Mouse (Mus musculus): ENCODE results near the gene Prcd.
"Not testable (repeated sequence)": the region's sequence is repeated elsewhere in the genome, so short reads cannot be mapped to it uniquely, and the experiment has no call there.

Gene Prcd

DNA sequence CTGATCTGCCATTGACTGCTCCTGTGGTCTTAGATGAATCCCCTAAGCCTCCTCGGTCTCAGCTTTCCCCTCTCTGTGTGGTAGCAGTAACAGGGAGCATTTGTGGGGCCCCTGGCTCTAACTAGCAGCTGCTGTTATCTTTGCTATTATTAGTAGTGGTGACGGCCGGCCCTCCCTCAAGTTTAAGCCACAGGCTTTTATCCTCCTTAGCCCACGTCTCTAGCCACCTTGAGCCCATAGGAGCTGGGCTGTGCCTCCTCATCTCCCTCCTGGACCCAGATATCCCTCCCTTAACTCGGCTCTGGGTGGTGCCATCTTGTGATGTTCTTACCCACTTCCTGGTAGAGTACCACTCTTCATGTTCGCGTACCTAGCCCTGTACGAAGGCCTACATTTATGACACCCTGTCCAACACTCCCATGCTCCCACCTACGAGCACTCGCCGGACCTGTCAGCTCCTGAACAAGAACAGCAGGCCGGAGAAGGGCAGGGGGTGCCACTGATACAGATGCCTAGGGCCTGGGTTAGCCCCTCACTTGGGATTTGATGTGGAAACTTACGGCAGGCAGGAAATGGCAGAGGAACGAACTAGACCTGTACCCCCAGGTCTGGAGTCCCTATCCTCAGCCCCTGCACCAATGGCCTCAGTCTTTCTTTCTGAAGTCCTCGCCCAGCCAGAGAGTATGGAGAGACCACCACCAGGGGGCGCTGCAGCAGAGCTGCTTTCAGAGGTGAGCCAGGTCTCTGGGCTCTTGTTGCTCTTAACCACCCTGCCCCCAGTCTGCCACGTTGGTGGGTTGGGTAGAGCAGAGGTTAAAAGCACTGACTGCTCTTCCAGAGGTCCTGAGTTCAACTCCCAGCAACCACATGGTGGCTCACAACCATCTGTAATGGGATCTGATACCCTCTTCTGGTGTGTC lies 28.0 kb upstream of the Prcd start:
- in situ Hi-C loops (cut with MboI; ENCODE audit: low sequenced_read_pairs): no loop called here

GRCm38 (mm10) chr11:116626299-116627071 lies 26.8 kb upstream of the Prcd start, which contains the start of gene Rhbdf2:
TSS of gene Rhbdf2 (minus strand) at chr11:116627019.
- in situ Hi-C loops (cut with MboI; ENCODE audit: low sequenced_read_pairs): no loop called here

DNA sequence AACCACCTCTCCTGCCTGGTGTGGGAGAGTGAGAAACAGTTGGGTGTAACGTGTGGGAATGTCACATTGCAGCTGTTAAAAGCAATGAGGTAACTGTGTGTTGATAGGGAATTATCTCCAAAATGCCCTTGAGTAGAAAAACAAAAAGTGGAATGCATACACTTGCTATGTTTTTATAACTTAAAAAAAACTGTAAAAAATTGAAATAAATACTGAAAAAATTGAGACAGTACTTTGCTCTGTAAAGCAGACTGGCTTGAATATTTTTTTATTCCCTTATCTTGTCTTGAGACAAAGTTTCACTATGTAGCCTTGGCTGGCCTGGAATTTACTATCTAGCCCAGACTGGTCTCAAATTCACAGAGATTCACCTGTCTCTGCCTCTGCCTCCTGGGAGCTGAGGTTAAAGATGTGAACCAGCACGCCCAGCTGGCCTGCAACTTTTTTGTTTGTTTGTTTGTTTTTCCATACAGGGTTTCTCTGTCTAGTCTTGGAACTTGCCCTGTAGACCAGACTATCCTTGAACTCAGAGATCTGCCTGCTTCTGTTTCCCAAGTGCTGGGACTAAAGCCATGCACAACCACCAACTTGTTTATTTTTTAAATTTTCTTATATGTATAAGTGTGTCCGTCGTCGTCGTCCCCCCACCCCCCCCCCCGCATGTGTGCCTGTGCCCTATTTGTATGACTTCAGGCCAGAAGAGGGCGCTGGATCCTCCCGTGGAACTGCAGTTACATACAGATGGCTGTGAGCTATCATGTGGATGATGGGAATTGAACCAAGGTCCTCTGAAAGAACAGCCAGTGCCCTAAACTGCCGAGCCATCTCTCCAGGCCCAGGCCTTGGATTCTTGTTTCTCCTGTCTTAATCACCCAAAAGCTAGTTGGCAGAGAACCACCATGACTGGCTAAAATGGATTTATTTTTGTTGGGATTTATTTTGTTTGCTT lies 26.0 kb upstream of the Prcd start:
- in situ Hi-C loops (cut with MboI; ENCODE audit: low sequenced_read_pairs): no loop called here

GRCm38 (mm10) chr11:116628712-116629111 lies 24.6 kb upstream of the Prcd start:
- in situ Hi-C loops (cut with MboI; ENCODE audit: low sequenced_read_pairs): no loop called here

GRCm38 (mm10) chr11:116629472-116629871 lies 23.9 kb upstream of the Prcd start:
- in situ Hi-C loops (cut with MboI; ENCODE audit: low sequenced_read_pairs): no loop called here

GRCm38 (mm10) chr11:116630171-116630965 lies 23.0 kb upstream of the Prcd start:
- in situ Hi-C loops (cut with MboI; ENCODE audit: low sequenced_read_pairs): no loop called here

GRCm38 (mm10) chr11:116632962-116633361 lies 20.4 kb upstream of the Prcd start:
- in situ Hi-C loops (cut with MboI; ENCODE audit: low sequenced_read_pairs): no loop called here

GRCm38 (mm10) chr11:116636607-116637006 lies 16.7 kb upstream of the Prcd start:
- in situ Hi-C loops (cut with MboI; ENCODE audit: low sequenced_read_pairs): not testable (repeated sequence)

GRCm38 (mm10) chr11:116641168-116641567 lies 12.2 kb upstream of the Prcd start:
- in situ Hi-C loops (cut with MboI; ENCODE audit: low sequenced_read_pairs): loop anchor here (10.0 kb wide), 1 partner anchor 164 kb away; no protein-coding TSS in a partner anchor

DNA sequence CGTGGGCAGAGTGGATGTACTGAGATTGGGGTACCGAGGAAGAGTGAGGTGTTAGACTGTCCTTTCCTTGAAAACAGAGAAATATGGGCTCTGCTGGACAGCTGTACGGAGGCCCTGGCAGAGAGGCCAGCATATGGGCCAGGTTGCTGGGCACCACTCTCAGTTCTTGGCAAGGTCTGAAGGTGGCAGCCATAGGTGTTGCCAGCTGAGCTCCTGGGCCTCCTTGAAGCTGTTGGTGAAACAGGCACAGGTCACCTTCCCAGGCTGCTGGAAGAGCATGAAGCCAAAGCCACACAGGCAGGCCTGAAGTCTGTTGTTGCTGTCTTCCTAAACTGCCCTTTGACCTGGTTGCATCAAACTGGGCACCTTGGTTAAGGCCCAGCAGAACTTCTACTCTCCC lies 11.6 kb upstream of the Prcd start:
- in situ Hi-C loops (cut with MboI; ENCODE audit: low sequenced_read_pairs): loop anchor here (10.0 kb wide), 1 partner anchor 163 kb away; no protein-coding TSS in a partner anchor

DNA sequence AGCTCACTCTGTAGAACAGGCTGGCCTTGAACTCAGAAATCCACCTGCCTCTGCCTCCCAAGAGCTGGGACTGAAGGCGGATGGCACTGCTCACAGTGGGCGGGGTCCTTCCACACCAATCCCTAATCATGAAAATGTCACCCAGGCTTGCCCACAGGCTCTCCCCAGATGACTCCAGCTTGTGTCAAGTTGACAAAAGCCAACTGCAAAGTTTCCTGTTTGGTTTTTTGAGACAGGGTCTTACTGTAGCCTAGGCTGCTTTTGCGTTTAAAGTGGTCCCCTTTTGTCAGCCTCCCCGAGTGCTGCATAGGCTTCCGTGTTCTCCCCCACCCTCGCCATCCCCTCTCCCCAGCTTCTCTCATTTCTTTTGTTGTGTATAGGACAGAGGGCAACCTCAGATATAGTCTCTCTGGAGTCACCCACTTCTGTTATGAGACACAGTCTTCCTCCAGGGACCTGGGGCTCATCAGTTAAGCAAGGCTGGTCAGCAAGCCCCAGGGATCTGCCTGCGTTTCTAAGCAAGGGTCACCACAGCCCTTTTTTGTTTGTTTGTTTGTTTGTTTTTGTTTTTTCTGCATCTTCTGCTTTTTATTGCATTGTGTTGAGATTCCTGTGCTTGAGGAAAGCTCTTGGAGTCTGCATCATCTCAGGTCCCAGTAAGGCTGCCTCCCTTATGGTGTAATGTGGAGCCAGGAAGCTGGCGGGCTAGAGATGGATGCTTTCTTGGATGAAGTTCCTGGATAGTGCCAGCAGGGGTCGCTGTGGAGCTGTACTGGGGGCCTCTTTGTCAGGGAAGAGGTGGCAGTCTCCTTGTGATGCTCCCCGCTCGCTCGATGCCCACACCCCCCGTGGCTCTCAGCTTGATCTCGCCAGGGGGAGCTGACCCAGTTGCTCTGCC lies 10.4 kb upstream of the Prcd start:
- in situ Hi-C loops (cut with MboI; ENCODE audit: low sequenced_read_pairs): loop anchor here (10.0 kb wide), 1 partner anchor 162 kb away; no protein-coding TSS in a partner anchor

DNA sequence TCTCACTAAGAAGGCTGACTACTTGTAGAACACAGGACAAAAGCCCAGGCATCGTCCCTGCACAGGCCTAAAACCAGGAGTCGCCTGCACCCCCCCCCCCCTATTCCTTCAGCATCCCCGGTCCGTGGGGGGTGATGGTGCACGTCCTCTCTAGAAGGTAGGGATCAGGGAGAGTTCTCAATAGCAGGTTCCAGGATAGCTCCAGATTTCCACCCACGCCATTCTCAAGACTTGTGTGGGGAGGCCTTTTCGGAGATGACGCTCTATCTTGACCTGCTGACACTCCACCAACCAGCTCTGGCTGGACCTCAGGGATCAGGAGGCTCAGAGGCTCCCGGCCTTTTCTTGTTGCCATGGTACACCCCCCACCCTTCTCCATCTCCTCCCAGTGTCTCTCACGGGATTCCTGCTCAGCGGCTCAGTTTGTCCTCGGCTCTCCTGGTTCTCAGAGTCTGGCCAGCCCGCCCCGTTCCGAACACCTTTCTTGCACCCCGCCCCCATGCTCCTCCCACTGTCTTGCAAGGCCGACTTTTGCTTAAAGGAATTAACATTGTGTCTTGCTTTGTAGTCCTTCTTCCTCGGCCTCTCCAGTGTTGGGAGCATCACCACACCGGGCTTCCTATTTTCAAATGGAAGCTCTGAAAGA lies 9.6 kb upstream of the Prcd start:
- in situ Hi-C loops (cut with MboI; ENCODE audit: low sequenced_read_pairs): loop anchor here (10.0 kb wide), 1 partner anchor 161 kb away; no protein-coding TSS in a partner anchor

DNA sequence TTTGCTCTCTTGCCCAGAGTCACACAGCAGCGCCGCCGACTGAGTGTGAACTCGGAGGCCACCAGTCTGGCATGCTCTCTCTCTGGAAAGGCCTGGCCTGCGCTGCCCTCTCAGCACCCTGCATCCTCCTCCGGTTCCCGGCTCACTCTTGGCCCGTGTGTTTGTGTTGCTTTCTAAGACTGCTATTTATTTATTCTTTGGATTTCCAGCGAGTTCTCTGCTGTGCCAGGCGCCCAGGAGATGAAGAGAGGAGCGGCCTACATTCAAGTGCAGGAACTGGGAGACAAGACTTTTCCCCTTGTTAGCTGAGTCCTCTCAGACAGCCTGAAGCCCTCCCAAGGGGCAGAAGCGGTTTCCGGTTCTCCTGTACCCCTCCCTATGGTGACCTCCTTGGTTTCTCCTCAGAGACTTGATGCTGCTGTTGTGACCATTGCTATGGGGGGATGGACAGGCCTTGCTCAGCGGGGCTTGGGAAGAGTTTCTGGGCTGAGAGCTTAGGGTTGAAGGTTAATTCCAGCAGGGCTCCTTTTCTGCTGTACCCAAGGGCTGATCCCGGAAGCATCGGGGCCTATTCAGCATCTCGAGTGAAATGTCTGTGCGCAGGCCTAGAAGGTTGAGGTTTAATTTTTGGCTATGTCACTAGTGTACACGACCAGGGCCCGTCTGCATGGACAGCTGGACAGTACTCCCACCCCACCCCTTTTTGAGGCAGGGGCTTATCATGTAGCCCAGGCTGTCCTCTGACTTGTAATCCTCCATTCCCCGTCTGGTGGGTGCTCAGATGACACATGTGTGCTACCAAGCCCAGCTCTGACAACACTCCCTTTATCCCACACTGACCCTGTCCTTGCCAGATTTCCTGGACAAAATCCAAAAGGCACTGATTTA lies 8.9 kb upstream of the Prcd start:
- in situ Hi-C loops (cut with MboI; ENCODE audit: low sequenced_read_pairs): loop anchor here (10.0 kb wide), 1 partner anchor 160 kb away; no protein-coding TSS in a partner anchor

- in situ Hi-C loops (cut with MboI; ENCODE audit: low sequenced_read_pairs): loop anchor here (10.0 kb wide), 1 partner anchor 159 kb away; no protein-coding TSS in a partner anchor
Observed at GRCm38 (mm10) chr11:116645446-116646110, 7.8 kb upstream of the Prcd start.

GRCm38 (mm10) chr11:116646136-116646535 lies 7.2 kb upstream of the Prcd start:
- in situ Hi-C loops (cut with MboI; ENCODE audit: low sequenced_read_pairs): loop anchor here (10.0 kb wide), 1 partner anchor 159 kb away; no protein-coding TSS in a partner anchor

DNA sequence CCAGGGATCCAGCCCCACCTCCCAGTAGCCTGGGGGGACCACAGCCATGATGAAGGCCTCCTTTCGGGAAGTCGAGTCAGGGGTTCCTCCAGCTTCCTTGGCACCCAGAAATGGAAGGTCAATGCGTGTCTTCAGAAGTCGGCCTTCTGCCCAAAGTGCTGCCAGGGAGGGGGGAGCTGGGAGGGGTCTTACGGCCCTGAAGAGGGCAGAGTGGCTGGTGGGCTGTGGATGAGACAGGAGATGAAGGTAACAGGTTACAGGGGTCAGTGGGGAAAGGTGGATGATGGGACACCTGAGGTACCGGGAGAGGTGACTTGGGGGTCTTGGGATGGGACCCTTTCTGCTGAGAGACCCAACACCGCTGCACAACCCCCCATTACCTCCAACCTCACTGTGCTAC lies 6.6 kb upstream of the Prcd start:
- in situ Hi-C loops (cut with MboI; ENCODE audit: low sequenced_read_pairs): loop anchor here (10.0 kb wide), 1 partner anchor 158 kb away; no protein-coding TSS in a partner anchor
